ENCODE assay signal across 17 mouse cellular contexts in the genomic region with DNA sequence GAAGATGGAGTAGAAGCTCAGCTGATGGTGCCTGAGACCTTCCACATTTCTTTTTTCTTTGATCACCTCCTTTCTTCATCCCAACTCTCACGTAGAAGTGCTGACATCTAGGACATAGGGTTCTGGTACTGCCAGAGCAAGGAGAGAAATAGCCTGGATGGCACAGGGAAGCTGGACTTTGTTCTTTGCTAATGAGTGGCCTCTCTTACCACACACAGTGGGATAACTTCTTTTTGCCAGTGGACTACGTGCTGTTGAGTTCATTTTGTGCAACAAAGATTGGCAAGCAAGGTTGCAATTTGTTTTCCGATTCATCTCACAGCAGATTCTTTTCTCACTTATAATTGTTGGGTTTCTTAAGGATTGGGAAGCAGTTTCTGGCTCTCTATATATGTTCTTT.
"Had no signal": no experiment of that assay in that cellular context is flagged by ENCODE, and none has a peak within 500 bp of the region (broad histone marks: within the 10 kb centered on the region; RNA-seq: fewer than 3 reads in every experiment).

No protein-coding gene starts in this region.

- DNase-seq: lung, adult 2 months; lung, postnatal 14 days; lung, postnatal 36 days; midbrain, embryonic 14.5 days; right cerebral cortex, postnatal 14 days; thymus, adult 2 months; thymus, postnatal 25 days; thymus, postnatal 4 days had no signal

- ATAC-seq: lung, postnatal 0 days; midbrain, embryonic 16.5 days had no signal

- H3K27ac ChIP-seq: lung, embryonic 15.5 days; macrophage; midbrain, embryonic 12.5 days; neural tube, embryonic 12.5 days; stomach, embryonic 15.5 days; stomach, postnatal 0 days had no signal

- H3K4me1 ChIP-seq: neural tube, embryonic 12.5 days; stomach, embryonic 15.5 days had no signal

- H3K9me3 ChIP-seq: lung, embryonic 15.5 days; megakaryocyte, embryonic 14.5 days; midbrain, embryonic 12.5 days; neural tube, embryonic 12.5 days; stomach, embryonic 15.5 days had no signal

- H3K27me3 ChIP-seq: lung, embryonic 15.5 days; megakaryocyte, embryonic 14.5 days; midbrain, embryonic 12.5 days; neural tube, embryonic 12.5 days; stomach, embryonic 15.5 days had no signal

- H3K9ac ChIP-seq: lung, embryonic 15.5 days; midbrain, embryonic 12.5 days; neural tube, embryonic 12.5 days; stomach, embryonic 15.5 days had no signal

- H3K4me2 ChIP-seq: lung, embryonic 15.5 days; midbrain, embryonic 12.5 days; neural tube, embryonic 12.5 days; stomach, embryonic 15.5 days had no signal

- H3K4me3 ChIP-seq: lung, embryonic 15.5 days; megakaryocyte, embryonic 14.5 days; midbrain, embryonic 12.5 days; neural tube, embryonic 12.5 days; stomach, embryonic 15.5 days had no signal

- H3K36me3 ChIP-seq: lung, embryonic 15.5 days; midbrain, embryonic 12.5 days; neural tube, embryonic 12.5 days; stomach, embryonic 15.5 days had no signal
